Mouse (Mus musculus): ENCODE data around the gene Cuzd1. TPM values are rescaled to one million over a fixed set of nuclear protein-coding genes. Genes with fewer than 3 reads are reported as not detected.

The Cuzd1 gene
- polyA plus RNA-seq, 1 experiment from 2014 or later = not detected

- DNase-seq (ENCODE audit: low spot score) = no peak
- no peaks in the 10 kb centered on the region for H3K4me1 ChIP-seq
- 88% methylated on average over 5 of the region's 5 CpGs for WGBS
These were observed 5.0 kb upstream of the Cuzd1 start for GRCm38 (mm10) chr7:131327054-131327453.

GRCm38 (mm10) chr7:131318340-131318739 lies 3.8 kb downstream of the Cuzd1 start:
- no peak overlapping the region for H3K27ac ChIP-seq
- H3K4me1 ChIP-seq = no peaks in the 10 kb centered on the region
- no peak overlapping the region for H3K4me3 ChIP-seq
- no peak for DNase-seq (ENCODE audit: low spot score)
- WGBS = 88% methylated on average over 5 of the region's 7 CpGs
- no peaks in the 10 kb centered on the region for H3K36me3 ChIP-seq
- no peaks in the 10 kb centered on the region for H3K27me3 ChIP-seq (ENCODE audit: low read depth, poor library complexity, severe bottlenecking)
- no peaks in the 10 kb centered on the region for H3K9me3 ChIP-seq (replicated peaks)

More at GRCm38 (mm10) chr7:131327054-131327453, 5.0 kb upstream of the Cuzd1 start:
- Histone ChIP-seq H3K27me3 (ENCODE audit: low read depth, poor library complexity, severe bottlenecking) (no peaks in the 10 kb centered on the region), H3K4me3 (no peak overlapping the region), H3K36me3 (no peaks in the 10 kb centered on the region), H3K9me3 (replicated peaks) (no peaks in the 10 kb centered on the region), H3K27ac (no peak overlapping the region)

- no peaks in the 10 kb centered on the region for H3K36me3 ChIP-seq
- no peaks in the 10 kb centered on the region for H3K4me1 ChIP-seq
- no peak overlapping the region for H3K4me3 ChIP-seq
- no peaks in the 10 kb centered on the region for H3K27me3 ChIP-seq (ENCODE audit: low read depth, poor library complexity, severe bottlenecking)
- H3K27ac ChIP-seq = no peak overlapping the region
- no peak for DNase-seq (ENCODE audit: low spot score)
- 65% methylated on average over 12 of the region's 12 CpGs for WGBS
- no peaks in the 10 kb centered on the region for H3K9me3 ChIP-seq (replicated peaks)
These were observed 4.5 kb downstream of the Cuzd1 start for GRCm38 (mm10) chr7:131317587-131317986.

GRCm38 (mm10) chr7:131314493-131314892 lies 7.6 kb downstream of the Cuzd1 start:
- no peaks in the 10 kb centered on the region for H3K27me3 ChIP-seq (ENCODE audit: low read depth, poor library complexity, severe bottlenecking)
- 88% methylated on average over 7 of the region's 7 CpGs for WGBS
- no peaks in the 10 kb centered on the region for H3K4me1 ChIP-seq
- H3K27ac ChIP-seq = no peak overlapping the region
- H3K36me3 ChIP-seq = no peaks in the 10 kb centered on the region
- H3K9me3 ChIP-seq (replicated peaks) = no peaks in the 10 kb centered on the region
- no peak for DNase-seq (ENCODE audit: low spot score)
- H3K4me3 ChIP-seq = no peak overlapping the region

GRCm38 (mm10) chr7:131306733-131307132 lies 15.4 kb downstream of the Cuzd1 start:
- Histone ChIP-seq H3K4me3 (no peak overlapping the region), H3K4me1 (no peaks in the 10 kb centered on the region), H3K27me3 (ENCODE audit: low read depth, poor library complexity, severe bottlenecking) (no peaks in the 10 kb centered on the region), H3K36me3 (no peaks in the 10 kb centered on the region), H3K9me3 (replicated peaks) (no peaks in the 10 kb centered on the region), H3K27ac (no peak overlapping the region)
- 82% methylated on average over 5 of the region's 5 CpGs for WGBS
- no peak for DNase-seq (ENCODE audit: low spot score)

- Histone ChIP-seq H3K9me3 (replicated peaks) (no peaks in the 10 kb centered on the region), H3K27me3 (ENCODE audit: low read depth, poor library complexity, severe bottlenecking) (no peaks in the 10 kb centered on the region), H3K36me3 (no peaks in the 10 kb centered on the region), H3K27ac (no peak overlapping the region), H3K4me1 (no peaks in the 10 kb centered on the region), H3K4me3 (no peak overlapping the region)
- no peak for DNase-seq (ENCODE audit: low spot score)
- WGBS = 87% methylated on average over 8 of the region's 8 CpGs
These were observed 18.8 kb downstream of the Cuzd1 start for GRCm38 (mm10) chr7:131303340-131303739.

- no peak for DNase-seq (ENCODE audit: low spot score)
- no peak overlapping the region for H3K4me3 ChIP-seq
- H3K27me3 ChIP-seq (ENCODE audit: low read depth, poor library complexity, severe bottlenecking) = no peaks in the 10 kb centered on the region
- no peaks in the 10 kb centered on the region for H3K36me3 ChIP-seq
- H3K4me1 ChIP-seq = no peaks in the 10 kb centered on the region
- no peak overlapping the region for H3K27ac ChIP-seq
- H3K9me3 ChIP-seq (replicated peaks) = no peaks in the 10 kb centered on the region
- WGBS = 77% methylated on average over 8 of the region's 8 CpGs
These were observed 24.9 kb downstream of the Cuzd1 start for GRCm38 (mm10) chr7:131297151-131297550.

- no peak overlapping the region for H3K27ac ChIP-seq
- no peak for DNase-seq (ENCODE audit: low spot score)
- H3K4me1 ChIP-seq = no peaks in the 10 kb centered on the region
- no peak overlapping the region for H3K4me3 ChIP-seq
- no peaks in the 10 kb centered on the region for H3K9me3 ChIP-seq (replicated peaks)
- H3K27me3 ChIP-seq (ENCODE audit: low read depth, poor library complexity, severe bottlenecking) = no peaks in the 10 kb centered on the region
- H3K36me3 ChIP-seq = no peaks in the 10 kb centered on the region
- WGBS = 85% methylated on average over 4 of the region's 4 CpGs
These were observed 56.2 kb downstream of the Cuzd1 start for GRCm38 (mm10) chr7:131265851-131266250.

GRCm38 (mm10) chr7:131264251-131264650 lies 57.8 kb downstream of the Cuzd1 start:
- DNase-seq (ENCODE audit: low spot score) = no peak
- WGBS = 90% methylated on average over 4 of the region's 4 CpGs
- no peaks in the 10 kb centered on the region for H3K4me1 ChIP-seq
- no peaks in the 10 kb centered on the region for H3K27me3 ChIP-seq (ENCODE audit: low read depth, poor library complexity, severe bottlenecking)
- no peak overlapping the region for H3K27ac ChIP-seq
- H3K9me3 ChIP-seq (replicated peaks) = no peaks in the 10 kb centered on the region
- H3K36me3 ChIP-seq = no peaks in the 10 kb centered on the region
- no peak overlapping the region for H3K4me3 ChIP-seq

- Histone ChIP-seq H3K4me3 (no peak overlapping the region), H3K36me3 (no peaks in the 10 kb centered on the region), H3K27ac (no peak overlapping the region), H3K27me3 (ENCODE audit: low read depth, poor library complexity, severe bottlenecking) (no peaks in the 10 kb centered on the region), H3K4me1 (no peaks in the 10 kb centered on the region), H3K9me3 (replicated peaks) (no peaks in the 10 kb centered on the region)
- DNase-seq (ENCODE audit: low spot score) = no peak
- WGBS = 70% methylated on average over 6 of the region's 6 CpGs
These were observed 61.1 kb downstream of the Cuzd1 start for GRCm38 (mm10) chr7:131260946-131261345.

Other genes starting within 250 kb of the Cuzd1 start
- not detected in 2 replicates for gene 4933402N03Rik, start 176.0 kb downstream of the Cuzd1 start, polyA plus RNA-seq (2016; fragmentation: Nextera tagmentation; extraction: Ambion mirVana)
- not detected in 2 replicates for gene 5430419D17Rik, start 147.9 kb downstream of the Cuzd1 start, polyA plus RNA-seq (2016; fragmentation: Nextera tagmentation; extraction: Ambion mirVana)
- gene Fam24b, start 7.2 kb upstream of the Cuzd1 start, polyA plus RNA-seq (2016; fragmentation: Nextera tagmentation; extraction: Ambion mirVana) = not detected in 2 replicates
- not detected in 2 replicates for gene Fam24a, start 11.6 kb upstream of the Cuzd1 start, polyA plus RNA-seq (2016; fragmentation: Nextera tagmentation; extraction: Ambion mirVana)
- 22.6 and 25.5 TPM in 2 replicates for gene 2310057M21Rik, start 40.5 kb upstream of the Cuzd1 start, polyA plus RNA-seq (2016; fragmentation: Nextera tagmentation; extraction: Ambion mirVana)
- gene Pstk, start 48.8 kb upstream of the Cuzd1 start, polyA plus RNA-seq (2016; fragmentation: Nextera tagmentation; extraction: Ambion mirVana) = 68.0 and 79.4 TPM in 2 replicates
- gene Ikzf5, start 88.2 kb upstream of the Cuzd1 start, polyA plus RNA-seq (2016; fragmentation: Nextera tagmentation; extraction: Ambion mirVana) = 20.2 and 21.2 TPM in 2 replicates
- gene Acadsb, start 88.3 kb upstream of the Cuzd1 start, polyA plus RNA-seq (2016; fragmentation: Nextera tagmentation; extraction: Ambion mirVana) = 51.9 and 56.2 TPM in 2 replicates
- not detected in 2 replicates for gene Hmx3, start 220.6 kb upstream of the Cuzd1 start, polyA plus RNA-seq (2016; fragmentation: Nextera tagmentation; extraction: Ambion mirVana)
- gene Hmx2, start 226.5 kb upstream of the Cuzd1 start, polyA plus RNA-seq (2016; fragmentation: Nextera tagmentation; extraction: Ambion mirVana) = not detected in 2 replicates
- 338 and 339 TPM in 2 replicates for gene Bub3, start 237.9 kb upstream of the Cuzd1 start, polyA plus RNA-seq (2016; fragmentation: Nextera tagmentation; extraction: Ambion mirVana)

Data from limb, embryonic 10.5 days (tissue).